In the genomic region with DNA sequence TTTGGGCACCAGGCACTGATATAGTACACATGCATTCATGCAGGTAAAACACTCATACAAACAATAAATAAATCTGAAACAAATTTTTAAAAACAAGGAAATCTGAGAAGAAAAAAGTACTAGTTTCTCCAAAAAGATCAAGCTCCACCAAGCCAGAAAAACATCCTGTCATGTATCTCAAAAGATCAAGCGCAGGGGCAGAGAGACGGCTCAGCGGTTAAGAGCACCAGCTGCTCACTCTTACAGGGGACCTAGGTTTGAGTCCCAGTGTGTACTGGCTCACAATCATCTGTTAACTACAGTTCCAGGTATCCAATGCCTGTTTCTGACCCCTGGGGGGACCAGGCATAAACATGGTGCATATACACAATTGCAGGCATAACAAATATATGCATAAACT, we compare ENCODE assay signal across 28 mouse cellular contexts. TPM values are rescaled to one million over a fixed set of nuclear protein-coding genes. Genes with fewer than 3 reads are reported as not detected.
DNase-seq lines count a peak whose midpoint lies in the region; ATAC-seq lines count a peak whose summit lies in the region.
"Had no signal": no experiment of that assay in that cellular context is flagged by ENCODE, and none has a peak within 500 bp of the region (broad histone marks: within the 10 kb centered on the region; RNA-seq: fewer than 3 reads in every experiment).

No protein-coding gene starts in this region.

- intact Hi-C loops in left cerebral cortex, postnatal 14 days (cut with DNase I) = no loop called here

- ATAC-seq in CD4-positive, CD25-positive, alpha-beta regulatory T cell, adult 4 months = no peak
- ATAC-seq: forebrain, embryonic 13.5 days; forebrain, embryonic 16.5 days had no signal

- peak; percentile 45 for DNase-seq in CD4-positive, CD25-positive, alpha-beta regulatory T cell, adult 2 months (ENCODE audit: low read depth, low spot score)
- peak; percentile 38 for DNase-seq in thymus, postnatal 0 days (ENCODE audit: low spot score)
- no peak for DNase-seq in thymus, postnatal 36 days
- peak; percentile 25 for DNase-seq in induced T-regulatory cell, adult 2 months (ENCODE audit: low read depth)
- DNase-seq in left cerebral cortex, postnatal 14 days (ENCODE audit: low spot score in 2 of 2) = no peak
- DNase-seq: adrenal gland, postnatal 10 days; adrenal gland, postnatal 36 days; cerebellum, adult 18-20 months; cerebellum, adult 9-10 months; cerebellum, postnatal 14 days; gastrocnemius, postnatal 10 days; gastrocnemius, postnatal 36 days; heart, adult 2 months had no signal

RNA-seq across cellular contexts. Expression of a gene that starts 3.6 kb away (rescaled TPM):
- polyA plus RNA-seq in CD4-positive, CD25-positive, alpha-beta regulatory T cell, adult 4 months (2017; shearing (Covaris generic)) = 100 to 1,000 TPM in 1 of 2 experiments, 10 to 100 TPM in 1; 98.9 to 105 TPM
- 101 TPM in 2 replicates for polyA plus RNA-seq in thymus, postnatal 0 days (2015; fragmentation: Nextera tagmentation; extraction: Ambion mirVana)
- total RNA-seq in left cerebral cortex, postnatal 14 days (2021) = 10 to 100 TPM; 23.4 to 23.8 TPM

RNA-seq across cellular contexts. Expression of a gene that starts 4.3 kb away (rescaled TPM):
- 100 to 1,000 TPM; 151 to 179 TPM for polyA plus RNA-seq in CD4-positive, CD25-positive, alpha-beta regulatory T cell, adult 4 months (2017; shearing (Covaris generic))
- polyA plus RNA-seq in thymus, postnatal 0 days (2015; fragmentation: Nextera tagmentation; extraction: Ambion mirVana) = 137 and 173 TPM in 2 replicates
- total RNA-seq in left cerebral cortex, postnatal 14 days (2021) = 100 to 1,000 TPM; 183 to 184 TPM

RNA-seq across cellular contexts. Expression of a gene that starts 16.2 kb away (rescaled TPM):
- polyA plus RNA-seq in CD4-positive, CD25-positive, alpha-beta regulatory T cell, adult 4 months (2017; shearing (Covaris generic)) = not detected
- 0.09 and 0.18 TPM in 2 replicates for polyA plus RNA-seq in thymus, postnatal 0 days (2015; fragmentation: Nextera tagmentation; extraction: Ambion mirVana)
- total RNA-seq in left cerebral cortex, postnatal 14 days (2021) = not detected
- total RNA-seq: adrenal gland, adult 18-20 months; adrenal gland, postnatal 10 days; gastrocnemius, adult 18-20 months; gastrocnemius, postnatal 10 days; gastrocnemius, postnatal 36 days; granulocyte monocyte progenitor cell, adult 5-6 weeks; heart, adult 2 months; heart, postnatal 25 days; hematopoietic stem cell, adult 5-6 weeks had no signal
- polyA plus RNA-seq: forebrain, embryonic 10.5 days; forebrain, embryonic 13.5 days had no signal

RNA-seq across cellular contexts. Expression of a gene that starts 29.6 kb away (rescaled TPM):
- not detected for polyA plus RNA-seq in CD4-positive, CD25-positive, alpha-beta regulatory T cell, adult 4 months (2017; shearing (Covaris generic))
- polyA plus RNA-seq in thymus, postnatal 0 days (2015; fragmentation: Nextera tagmentation; extraction: Ambion mirVana) = not detected in 2 replicates
- not detected for total RNA-seq in left cerebral cortex, postnatal 14 days (2021)
- total RNA-seq: adrenal gland, postnatal 36 days; ES-E14; gastrocnemius, adult 18-20 months; gastrocnemius, postnatal 36 days; heart, adult 2 months; heart, postnatal 25 days had no signal
- polyA plus RNA-seq: forebrain, embryonic 10.5 days; forebrain, embryonic 13.5 days; forebrain, embryonic 16.5 days; heart, embryonic 10.5 days; heart, embryonic 14.5 days; heart, postnatal 0 days; hindbrain, embryonic 12.5 days; hindbrain, embryonic 15.5 days had no signal

RNA-seq across cellular contexts. Expression of a gene that starts 41.2 kb away (rescaled TPM):
- polyA plus RNA-seq in CD4-positive, CD25-positive, alpha-beta regulatory T cell, adult 4 months (2017; shearing (Covaris generic)) = under 1 TPM; 0.15 to 0.16 TPM
- 5.2 and 5.4 TPM in 2 replicates for polyA plus RNA-seq in thymus, postnatal 0 days (2015; fragmentation: Nextera tagmentation; extraction: Ambion mirVana)
- total RNA-seq in left cerebral cortex, postnatal 14 days (2021) = 10 to 100 TPM; 10.5 to 12.2 TPM

Comparison
In these comparisons a context has a peak if more than half of its experiments do, and no peak if none do; other contexts are left out.
1. DNase-seq: peak in CD4-positive, CD25-positive, alpha-beta regulatory T cell, adult 2 months (single experiment), thymus, postnatal 0 days (single experiment) and induced T-regulatory cell, adult 2 months (single experiment); none in thymus, postnatal 36 days (0 of 2) and left cerebral cortex, postnatal 14 days (0 of 2).